Mouse (Mus musculus) thymus, postnatal 25 days (tissue): ENCODE measurements around the gene Smg5.

Experiments used
- DNase-seq: peaks from one replicate; pipeline ENCODE4 v3.0.0; 2022

The Smg5 gene

DNA sequence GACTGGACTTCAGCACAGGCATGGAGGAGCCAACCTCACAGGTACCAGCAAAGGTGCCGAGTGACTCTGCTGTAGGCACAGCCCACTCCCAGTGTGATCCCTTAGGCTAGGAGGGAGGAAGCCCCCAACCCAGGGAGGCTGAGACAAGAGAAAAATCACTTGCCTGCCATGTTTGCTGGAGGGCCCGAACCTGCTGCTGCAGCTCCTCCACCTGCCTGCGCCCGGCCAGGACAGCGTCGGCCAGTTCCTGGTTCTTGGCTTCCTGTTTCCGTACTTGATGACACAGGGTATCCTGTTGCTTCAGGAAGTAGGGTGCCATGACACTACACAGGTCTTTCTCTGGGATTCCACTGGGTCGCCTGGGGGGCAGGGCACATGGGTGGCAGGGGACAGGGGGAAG, 59.7 kb downstream of the Smg5 start:
- no peak for DNase-seq

DNA sequence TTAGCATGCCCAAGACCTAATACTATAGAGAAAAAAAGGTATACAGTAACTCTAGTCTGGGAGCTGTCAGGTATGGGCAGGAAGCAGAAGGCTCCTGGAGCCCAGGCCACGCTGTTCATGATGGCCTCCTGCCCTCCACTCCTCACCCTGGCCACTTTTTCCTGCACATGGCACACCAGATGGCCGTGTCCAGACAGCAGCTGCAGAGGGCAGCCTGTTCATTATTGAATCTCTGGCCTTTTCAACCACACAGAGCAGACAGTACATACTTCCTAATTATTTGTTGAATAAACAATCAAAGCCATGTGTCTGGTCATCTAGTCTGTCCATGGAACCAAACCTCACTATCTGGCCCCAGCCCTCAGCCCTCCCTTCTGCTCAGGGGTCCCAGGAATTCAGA, 62.6 kb downstream of the Smg5 start:
- DNase-seq = no peak

DNA sequence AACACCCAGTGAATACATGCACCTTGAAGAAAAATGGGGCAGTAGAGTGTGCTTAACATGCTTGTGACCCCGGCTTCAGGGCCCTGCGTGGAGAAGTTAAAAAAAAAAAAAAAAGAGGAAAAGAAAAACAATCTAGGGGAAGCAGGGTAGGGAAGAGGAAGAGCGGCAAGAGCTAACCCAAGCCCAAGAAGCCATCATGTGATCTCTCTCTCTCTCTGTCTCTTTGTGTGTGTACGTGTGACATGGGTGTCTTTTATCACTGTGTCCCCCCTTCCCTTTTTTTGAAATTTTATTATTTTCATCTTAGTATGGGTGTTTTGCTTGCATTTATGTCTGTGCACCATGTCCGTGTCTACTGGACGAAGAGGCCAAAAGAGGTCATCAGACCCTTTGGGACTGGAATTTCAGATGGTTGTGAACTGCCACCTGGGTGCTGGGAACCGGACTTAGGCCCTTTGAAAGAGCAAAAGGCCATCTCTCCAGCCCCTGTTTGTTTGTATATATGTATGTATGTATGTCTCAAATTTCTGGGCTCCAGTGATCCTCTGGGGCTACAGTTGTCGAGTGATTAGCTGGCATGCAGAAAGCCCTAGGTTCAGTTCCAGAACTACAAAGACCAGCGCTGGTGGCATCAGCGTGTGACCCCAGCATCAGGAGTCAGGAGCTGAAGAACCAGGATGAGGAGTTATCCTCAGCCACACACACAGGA, 67.6 kb downstream of the Smg5 start:
- DNase-seq = no peak

DNA sequence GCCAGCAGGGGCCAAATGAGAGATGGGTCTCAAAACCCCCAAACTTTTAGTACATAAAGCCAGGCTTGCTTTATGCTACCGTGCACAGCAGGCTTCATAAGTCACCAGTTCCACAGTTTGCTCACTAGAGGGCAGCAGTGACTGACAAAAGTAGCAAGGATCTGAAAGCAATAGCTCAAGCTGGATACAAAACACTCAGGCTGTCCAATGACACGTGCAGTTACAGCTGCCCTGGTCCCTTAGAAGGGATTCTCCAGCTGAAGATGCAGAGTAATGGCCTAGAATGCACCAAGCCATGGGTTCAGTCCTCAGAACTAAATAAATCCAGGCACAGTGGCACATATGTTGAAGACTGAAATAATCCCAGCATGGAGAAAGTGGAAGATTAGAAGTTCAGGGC, 71.0 kb downstream of the Smg5 start:
- peak; percentile 72 for DNase-seq

DNA sequence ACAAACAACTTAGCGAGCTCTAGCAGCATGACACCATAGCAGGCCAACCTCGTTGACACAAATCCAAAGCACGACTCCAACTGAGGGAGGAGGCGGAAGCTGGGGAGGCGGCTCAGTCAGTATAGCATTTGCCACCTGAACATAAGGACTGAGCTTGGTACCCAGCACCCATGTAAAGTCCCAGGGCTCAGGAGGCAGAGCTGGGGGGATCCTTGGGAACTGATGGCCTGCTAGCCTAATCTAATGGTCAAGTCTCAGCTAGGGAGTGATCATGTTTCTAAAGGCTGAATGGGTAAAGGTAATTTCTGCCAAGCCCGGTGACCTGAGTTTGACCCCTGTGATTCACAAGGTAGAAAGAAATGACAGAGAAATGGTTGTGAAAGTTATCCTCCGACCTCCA, 71.5 kb downstream of the Smg5 start:
- no peak for DNase-seq

DNA sequence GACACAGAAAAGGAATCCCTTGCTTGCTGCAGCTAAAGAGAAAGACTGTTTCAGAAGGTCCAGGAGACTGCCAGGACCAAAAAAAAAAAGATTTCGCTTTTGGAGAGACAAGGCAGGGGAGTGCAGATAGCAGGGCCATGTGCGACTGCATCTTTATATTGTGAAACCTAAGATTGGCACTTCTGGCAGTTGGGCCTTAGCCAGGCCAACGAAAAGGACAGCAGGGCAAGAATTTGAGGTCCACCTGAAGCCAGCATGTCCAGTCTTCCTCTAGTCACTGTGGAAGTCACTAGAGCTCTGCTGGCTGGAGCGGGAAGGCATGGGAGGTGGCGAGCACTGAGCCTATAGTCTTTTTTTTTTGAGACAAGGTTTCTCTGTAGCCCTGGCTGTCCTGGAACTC, 72.9 kb downstream of the Smg5 start:
- no peak for DNase-seq

DNA sequence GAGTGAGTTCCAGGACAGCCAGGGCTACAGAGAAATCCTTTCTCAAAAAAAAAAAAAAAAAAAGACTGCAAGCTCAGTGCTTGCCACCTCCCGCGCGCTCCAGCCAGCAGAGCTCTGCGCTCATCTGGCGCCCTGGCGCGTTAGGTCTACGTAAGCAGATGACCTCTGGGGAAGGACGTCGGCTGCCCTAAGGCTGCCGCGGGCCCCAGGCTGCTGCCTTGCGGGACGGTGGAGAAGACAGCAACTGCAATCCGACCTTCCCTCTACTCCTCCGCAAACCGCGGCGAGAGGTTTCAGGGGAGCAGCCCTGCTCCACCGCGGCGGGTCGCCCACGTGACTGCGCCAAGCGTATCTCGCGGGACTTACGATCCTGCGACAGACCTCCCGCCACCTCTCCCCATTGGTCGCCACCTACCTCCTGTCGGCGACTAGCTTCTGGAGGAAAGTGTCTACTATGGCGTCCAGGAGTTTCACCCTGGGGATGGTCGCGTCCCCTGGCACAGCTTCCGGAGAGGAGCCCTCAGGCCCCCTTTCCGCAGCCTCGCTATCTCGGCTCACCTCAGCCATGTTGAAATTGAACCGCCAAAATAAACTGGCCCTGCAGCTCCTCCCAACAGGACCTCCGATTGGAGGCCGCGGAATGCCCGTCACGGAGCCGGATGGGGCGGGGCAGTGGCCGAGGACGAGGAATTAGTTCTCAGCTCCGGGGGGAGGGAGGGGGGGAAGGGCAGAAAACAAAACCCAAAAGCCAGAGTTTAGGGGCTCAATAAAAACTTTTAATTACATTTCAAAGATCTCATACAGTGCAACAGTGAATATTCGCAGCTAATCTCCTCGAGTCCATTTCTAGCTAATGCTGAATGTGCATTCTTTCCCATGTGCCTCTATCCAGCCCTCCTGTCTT, 73.9 kb downstream of the Smg5 start, which contains the start of gene Pmf1:
Gene Pmf1 (minus strand): TSS at position 591 of the 904 bp plus-strand sequence.
- peak; percentile 92 for DNase-seq

DNA sequence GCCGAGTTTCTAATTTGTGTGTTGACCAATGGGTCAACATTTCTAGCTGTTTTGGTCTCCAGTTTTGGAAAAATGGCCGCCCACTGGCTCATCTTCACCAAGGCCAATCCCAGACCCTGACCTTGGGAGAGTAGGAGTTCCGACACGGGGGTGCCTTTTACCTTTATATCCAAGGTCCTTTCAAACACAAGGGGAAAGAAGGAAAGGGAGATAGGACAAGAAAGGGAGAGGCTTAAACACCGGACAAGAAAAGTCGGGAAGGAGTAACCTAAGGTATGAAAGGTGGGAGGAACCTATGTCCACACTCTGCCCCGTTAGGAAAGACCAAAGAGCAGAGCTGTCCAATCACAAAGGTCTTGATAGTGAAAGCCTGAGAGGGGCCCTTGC, 74.6 kb downstream of the Smg5 start:
- DNase-seq = no peak

DNA sequence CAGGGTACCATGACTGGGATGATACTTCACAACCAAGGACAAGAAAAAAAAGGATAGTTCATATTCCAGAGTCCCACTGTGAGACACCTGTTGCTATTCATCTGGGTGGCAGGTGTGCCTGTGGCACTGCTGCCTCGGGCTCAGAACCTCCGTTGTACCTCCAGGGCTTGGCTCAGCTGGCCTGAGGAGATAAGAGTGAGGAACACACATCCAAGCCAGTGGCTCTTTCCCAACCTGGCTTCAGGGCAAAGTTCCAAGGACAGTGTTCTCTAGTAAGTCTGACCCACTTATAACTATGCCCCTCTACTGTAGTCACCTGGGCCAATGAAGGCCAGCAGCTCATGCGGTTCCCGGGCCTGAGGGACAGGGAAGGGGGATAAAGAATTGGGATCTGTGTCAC, 75.6 kb downstream of the Smg5 start:
- DNase-seq = no peak
